Mouse (Mus musculus): ENCODE measurements around the gene Mt2.

Gene Mt2

GRCm38 (mm10) chr8:94173848-94174403 lies 1.5 kb downstream of the Mt2 start:
- no peak for DNase-seq

GRCm38 (mm10) chr8:94174619-94175213 lies 2.3 kb downstream of the Mt2 start:
- no peak for DNase-seq

- no peak for DNase-seq
Observed at GRCm38 (mm10) chr8:94177716-94178390, 5.4 kb downstream of the Mt2 start.

- DNase-seq, result peak; percentile 64
Observed at GRCm38 (mm10) chr8:94178857-94179712, 6.6 kb downstream of the Mt2 start, which contains the start of gene Mt1. Mt1 (plus strand) TSS chr8:94179082.

DNA sequence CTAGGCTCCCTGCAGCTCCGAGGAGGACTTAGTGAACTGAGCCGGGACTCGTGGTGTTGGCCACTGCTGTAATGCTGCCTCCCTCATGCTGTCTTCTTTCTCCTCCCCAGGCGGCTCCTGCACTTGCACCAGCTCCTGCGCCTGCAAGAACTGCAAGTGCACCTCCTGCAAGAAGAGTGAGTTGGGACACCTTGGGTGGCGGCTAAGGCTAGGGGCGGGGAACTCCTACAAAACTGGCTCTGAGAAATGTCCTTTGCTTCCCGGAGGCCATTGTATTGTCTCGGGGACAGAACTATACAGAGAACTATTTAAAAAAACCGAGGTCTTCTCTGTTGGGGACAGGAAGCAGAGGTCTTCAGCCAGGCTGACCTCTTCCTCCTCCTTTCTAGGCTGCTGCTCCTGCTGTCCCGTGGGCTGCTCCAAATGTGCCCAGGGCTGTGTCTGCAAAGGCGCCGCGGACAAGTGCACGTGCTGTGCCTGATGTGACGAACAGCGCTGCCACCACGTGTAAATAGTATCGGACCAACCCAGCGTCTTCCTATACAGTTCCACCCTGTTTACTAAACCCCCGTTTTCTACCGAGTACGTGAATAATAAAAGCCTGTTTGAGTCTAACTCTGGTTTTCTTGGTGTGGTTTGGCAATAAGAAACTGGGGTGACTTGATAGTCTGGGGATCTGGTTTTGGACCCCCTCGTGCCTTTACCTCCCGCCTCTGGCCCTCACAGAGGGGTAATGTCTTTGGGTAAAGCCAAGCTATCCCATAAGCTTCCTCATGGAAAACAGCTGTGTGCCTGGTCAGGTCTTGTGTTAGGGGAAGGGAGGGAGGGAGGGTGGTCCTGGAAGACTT lies 7.5 kb downstream of the Mt2 start:
- no peak for DNase-seq

DNA sequence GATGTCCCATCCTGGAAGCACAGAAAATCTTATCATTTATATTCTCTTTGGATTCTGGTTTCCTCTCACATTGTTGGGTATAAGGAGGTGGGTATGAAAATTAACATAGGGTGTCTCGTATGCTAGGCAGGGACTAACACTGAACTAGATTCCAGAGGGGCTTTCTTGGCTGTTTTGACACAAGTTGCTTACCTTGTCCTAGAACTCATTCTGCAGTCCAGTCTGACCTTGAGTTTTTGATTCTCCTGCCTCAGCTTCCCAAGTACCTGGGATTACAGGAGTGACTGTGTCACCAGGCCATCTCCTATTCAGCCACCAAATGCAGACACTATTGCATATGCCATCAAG lies 8.1 kb downstream of the Mt2 start:
- DNase-seq, result no peak

GRCm38 (mm10) chr8:94182055-94182929 lies 9.8 kb downstream of the Mt2 start:
- DNase-seq, result no peak

- no peak for DNase-seq
Observed at GRCm38 (mm10) chr8:94183117-94183516, 10.7 kb downstream of the Mt2 start.

GRCm38 (mm10) chr8:94184357-94184843 lies 11.9 kb downstream of the Mt2 start:
- no peak for DNase-seq

DNA sequence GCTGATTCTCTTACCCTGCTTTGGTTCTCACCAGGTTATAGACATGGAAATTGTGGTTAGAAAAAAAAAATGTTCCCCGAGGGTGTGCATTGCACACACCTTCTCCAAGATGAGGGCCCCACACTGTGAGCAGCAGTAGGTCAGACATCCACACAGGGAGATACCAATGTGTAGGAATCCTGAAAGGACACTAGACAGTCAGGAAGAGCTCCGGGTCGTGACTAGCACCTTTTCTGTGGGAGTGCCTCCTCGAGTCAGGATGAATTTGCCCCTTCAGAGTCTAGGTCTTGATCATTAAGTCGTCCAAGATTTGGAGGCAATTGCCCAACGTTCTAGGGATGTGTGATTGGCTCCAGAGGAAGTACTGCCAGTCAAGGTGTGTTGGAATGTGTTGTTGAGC lies 13.3 kb downstream of the Mt2 start:
- no peak for DNase-seq

DNA sequence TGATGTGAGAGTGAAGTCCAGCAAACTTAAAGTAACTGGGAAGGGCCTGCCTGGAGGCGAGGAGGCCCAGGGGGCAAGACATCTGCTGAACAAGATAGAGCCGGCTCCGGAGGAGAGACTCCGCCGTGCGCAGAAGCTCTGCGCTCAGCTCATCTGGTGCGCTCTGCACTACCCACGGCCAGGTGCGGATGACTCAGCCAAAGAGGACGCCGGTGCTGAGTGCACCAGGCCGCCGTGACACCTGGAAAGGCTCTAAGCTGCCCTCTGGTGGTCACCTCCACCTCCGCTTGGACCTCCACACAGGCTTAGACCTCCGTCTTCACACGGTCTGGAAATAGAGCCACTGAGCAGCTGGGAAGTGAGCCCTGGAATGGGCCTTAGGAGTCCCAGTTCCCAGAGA lies 14.1 kb downstream of the Mt2 start:
- DNase-seq, result peak; percentile 76

DNA sequence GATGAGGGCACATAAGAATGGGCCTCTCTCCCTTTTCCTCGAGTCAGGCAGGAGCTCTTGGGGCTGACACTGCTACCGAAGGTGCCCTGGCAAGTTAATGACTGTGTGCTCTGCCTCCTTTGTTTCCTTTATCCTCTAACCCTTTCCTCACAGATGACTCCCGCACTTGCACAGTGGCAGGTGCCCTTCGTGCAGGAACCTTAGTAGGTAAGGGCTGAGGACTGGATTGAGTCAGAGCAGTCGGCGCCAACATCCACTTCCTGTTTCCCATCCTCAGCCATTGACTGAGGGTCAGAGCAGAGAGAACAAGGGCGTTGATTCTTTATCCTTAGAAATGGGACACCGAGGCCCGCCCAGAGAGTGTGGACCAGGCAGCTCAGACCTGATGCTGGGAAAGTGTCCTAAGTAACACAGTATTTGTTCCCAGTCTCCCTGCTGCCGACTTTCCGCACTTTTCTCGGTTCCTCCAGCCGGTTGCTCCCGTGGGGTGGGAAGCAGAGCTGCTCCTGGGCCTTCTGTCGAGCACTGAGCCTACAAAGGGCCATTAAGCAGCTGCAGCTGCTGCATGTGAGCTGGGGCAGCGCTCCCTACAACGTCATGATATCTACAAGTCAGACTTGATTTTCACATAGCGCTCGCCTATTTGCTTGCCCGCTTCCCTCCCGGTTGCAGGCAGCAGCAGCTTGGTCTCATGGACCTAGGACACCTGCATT lies 15.0 kb downstream of the Mt2 start:
- DNase-seq, result no peak

GRCm38 (mm10) chr8:94189275-94190031 lies 17.0 kb downstream of the Mt2 start:
- no peak for DNase-seq

GRCm38 (mm10) chr8:94191101-94191691 lies 18.7 kb downstream of the Mt2 start:
- no peak for DNase-seq

- no peak for DNase-seq
Observed at GRCm38 (mm10) chr8:94192926-94193325, 20.5 kb downstream of the Mt2 start.

- DNase-seq, result no peak
Observed at GRCm38 (mm10) chr8:94194591-94195223, 22.2 kb downstream of the Mt2 start.

- peak; percentile 67 for DNase-seq
Observed at GRCm38 (mm10) chr8:94199202-94199869, 26.9 kb downstream of the Mt2 start.

DNA sequence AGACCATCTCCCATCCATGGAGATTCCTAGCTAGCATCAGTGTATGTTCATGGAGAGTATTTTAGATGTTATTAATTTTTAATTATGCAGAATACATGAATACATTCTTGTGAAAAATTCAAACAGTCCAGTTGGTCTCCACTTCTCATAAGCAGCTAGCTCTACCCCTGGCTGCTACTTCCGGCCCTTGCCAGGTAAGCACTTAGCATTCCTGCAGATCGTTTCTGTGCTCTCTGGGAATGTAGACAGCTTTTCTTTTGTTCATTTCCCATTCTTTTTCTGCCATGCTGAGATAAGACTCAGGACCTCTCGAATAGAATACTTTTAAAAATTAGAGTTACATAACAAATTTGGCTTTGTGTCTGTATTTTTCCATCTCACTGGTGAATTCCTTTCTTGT lies 31.6 kb downstream of the Mt2 start:
- no peak for DNase-seq

All from cerebellum, adult 8-10 months (tissue).